Mouse (Mus musculus): ENCODE data around the gene Syt3. TPM values are rescaled to one million over a fixed set of nuclear protein-coding genes. Genes with fewer than 3 reads are reported as not detected.

Syt3 gene
- polyA plus RNA-seq, 1 experiment from 2014 or later: 0.57 TPM

GRCm38 (mm10) chr7:44341119-44341518 is 42.8 kb upstream of the Syt3 start:
- Histone ChIP-seq H3K4me1 (ENCODE audit: control insufficient read depth in 2 of 2, insufficient read depth in 2 of 2, low read length in 2 of 2) (peaks cover 0 to 8% of the 10 kb centered on the region in 2 experiments; a peak in 2 of 4 replicates), H3K27ac (replicated peaks in 1 of 2; ENCODE audit: control insufficient read depth in 1 of 2, insufficient read depth in 1 of 2, low read depth in 2 of 2, low read length in 2 of 2) (no peak overlapping the region), H3K9me3 (ENCODE audit: control insufficient read depth, low read length) (no peaks in the 10 kb centered on the region), H3K27me3 (ENCODE audit: control insufficient read depth, insufficient read depth, low read length) (peaks cover 49% of the 10 kb centered on the region), H3K9ac (ENCODE audit: low read length) (no peak overlapping the region), H3K4me2 (ENCODE audit: low read length) (no peak overlapping the region), H3K36me3 (ENCODE audit: control insufficient read depth, insufficient read depth, low read length) (no peaks in the 10 kb centered on the region), H3K4me3 (ENCODE audit: control insufficient read depth in 1 of 2, insufficient read depth in 1 of 2, low read depth in 1 of 2, low read length in 2 of 2) (no peak overlapping the region)
- 69% methylated on average over 10 of the region's 10 CpGs for WGBS
- ATAC-seq (ENCODE audit: insufficient number of reproducible peaks, insufficient read depth, low FRiP score, low read depth): no peak

- H3K9me3 ChIP-seq (ENCODE audit: control insufficient read depth, low read length): no peaks in the 10 kb centered on the region
- 64% methylated on average over 5 of the region's 5 CpGs for WGBS
- H3K4me2 ChIP-seq (ENCODE audit: low read length): no peak overlapping the region
- H3K4me3 ChIP-seq (ENCODE audit: control insufficient read depth in 1 of 2, insufficient read depth in 1 of 2, low read depth in 1 of 2, low read length in 2 of 2): no peak overlapping the region
- H3K36me3 ChIP-seq (ENCODE audit: control insufficient read depth, insufficient read depth, low read length): no peaks in the 10 kb centered on the region
- no peak overlapping the region for H3K9ac ChIP-seq (ENCODE audit: low read length)
- peaks cover 43% of the 10 kb centered on the region for H3K27me3 ChIP-seq (ENCODE audit: control insufficient read depth, insufficient read depth, low read length)
- H3K4me1 ChIP-seq (ENCODE audit: control insufficient read depth in 2 of 2, insufficient read depth in 2 of 2, low read length in 2 of 2): peaks cover 0 to 8% of the 10 kb centered on the region in 2 experiments; a peak in 2 of 4 replicates
- no peak overlapping the region for H3K27ac ChIP-seq (replicated peaks in 1 of 2; ENCODE audit: control insufficient read depth in 1 of 2, insufficient read depth in 1 of 2, low read depth in 2 of 2, low read length in 2 of 2)
- ATAC-seq (ENCODE audit: insufficient number of reproducible peaks, insufficient read depth, low FRiP score, low read depth): no peak
Measured at GRCm38 (mm10) chr7:44341714-44342113, 42.2 kb upstream of the Syt3 start.

GRCm38 (mm10) chr7:44343459-44344015 is 40.4 kb upstream of the Syt3 start:
- H3K36me3 ChIP-seq (ENCODE audit: control insufficient read depth, insufficient read depth, low read length): no peaks in the 10 kb centered on the region
- no peak overlapping the region for H3K9ac ChIP-seq (ENCODE audit: low read length)
- no peak overlapping the region for H3K27ac ChIP-seq (replicated peaks in 1 of 2; ENCODE audit: control insufficient read depth in 1 of 2, insufficient read depth in 1 of 2, low read depth in 2 of 2, low read length in 2 of 2)
- H3K4me3 ChIP-seq (ENCODE audit: control insufficient read depth in 1 of 2, insufficient read depth in 1 of 2, low read depth in 1 of 2, low read length in 2 of 2): no peak overlapping the region
- 10% methylated on average over 9 of the region's 11 CpGs for WGBS
- peaks cover 0 to 8% of the 10 kb centered on the region in 2 experiments; a peak in 2 of 4 replicates for H3K4me1 ChIP-seq (ENCODE audit: control insufficient read depth in 2 of 2, insufficient read depth in 2 of 2, low read length in 2 of 2)
- peak; percentile 37; the same call in 1 of the 2 replicates for ATAC-seq (ENCODE audit: insufficient number of reproducible peaks, insufficient read depth, low FRiP score, low read depth)
- peak overlapping the region; percentile 27 for H3K4me2 ChIP-seq (ENCODE audit: low read length)
- H3K27me3 ChIP-seq (ENCODE audit: control insufficient read depth, insufficient read depth, low read length): peaks cover 36% of the 10 kb centered on the region
- no peaks in the 10 kb centered on the region for H3K9me3 ChIP-seq (ENCODE audit: control insufficient read depth, low read length)

- no peak overlapping the region for H3K27ac ChIP-seq (replicated peaks in 1 of 2; ENCODE audit: control insufficient read depth in 1 of 2, insufficient read depth in 1 of 2, low read depth in 2 of 2, low read length in 2 of 2)
- peaks cover 0 to 8% of the 10 kb centered on the region in 2 experiments; a peak in 2 of 4 replicates for H3K4me1 ChIP-seq (ENCODE audit: control insufficient read depth in 2 of 2, insufficient read depth in 2 of 2, low read length in 2 of 2)
- no peak overlapping the region for H3K9ac ChIP-seq (ENCODE audit: low read length)
- H3K4me2 ChIP-seq (ENCODE audit: low read length): no peak overlapping the region
- 58% methylated on average over 12 of the region's 12 CpGs for WGBS
- H3K9me3 ChIP-seq (ENCODE audit: control insufficient read depth, low read length): no peaks in the 10 kb centered on the region
- H3K36me3 ChIP-seq (ENCODE audit: control insufficient read depth, insufficient read depth, low read length): no peaks in the 10 kb centered on the region
- ATAC-seq (ENCODE audit: insufficient number of reproducible peaks, insufficient read depth, low FRiP score, low read depth): no peak
- H3K27me3 ChIP-seq (ENCODE audit: control insufficient read depth, insufficient read depth, low read length): peaks cover 35% of the 10 kb centered on the region
- no peak overlapping the region for H3K4me3 ChIP-seq (ENCODE audit: control insufficient read depth in 1 of 2, insufficient read depth in 1 of 2, low read depth in 1 of 2, low read length in 2 of 2)
Measured at GRCm38 (mm10) chr7:44344622-44345021, 39.3 kb upstream of the Syt3 start.

GRCm38 (mm10) chr7:44349043-44349442 is 34.9 kb upstream of the Syt3 start:
- no peak overlapping the region for H3K27ac ChIP-seq (replicated peaks in 1 of 2; ENCODE audit: control insufficient read depth in 1 of 2, insufficient read depth in 1 of 2, low read depth in 2 of 2, low read length in 2 of 2)
- H3K36me3 ChIP-seq (ENCODE audit: control insufficient read depth, insufficient read depth, low read length): no peaks in the 10 kb centered on the region
- H3K27me3 ChIP-seq (ENCODE audit: control insufficient read depth, insufficient read depth, low read length): peaks cover 67% of the 10 kb centered on the region
- no peak overlapping the region for H3K4me3 ChIP-seq (ENCODE audit: control insufficient read depth in 1 of 2, insufficient read depth in 1 of 2, low read depth in 1 of 2, low read length in 2 of 2)
- H3K9me3 ChIP-seq (ENCODE audit: control insufficient read depth, low read length): no peaks in the 10 kb centered on the region
- no peak overlapping the region for H3K9ac ChIP-seq (ENCODE audit: low read length)
- ATAC-seq (ENCODE audit: insufficient number of reproducible peaks, insufficient read depth, low FRiP score, low read depth): no peak
- H3K4me1 ChIP-seq (ENCODE audit: control insufficient read depth in 2 of 2, insufficient read depth in 2 of 2, low read length in 2 of 2): peaks cover 4 to 25% of the 10 kb centered on the region in 2 experiments; a peak in 3 of 4 replicates
- no peak overlapping the region for H3K4me2 ChIP-seq (ENCODE audit: low read length)
- 15% methylated on average over 3 of the region's 3 CpGs for WGBS

- Histone ChIP-seq H3K9me3 (ENCODE audit: control insufficient read depth, low read length) (no peaks in the 10 kb centered on the region), H3K27me3 (ENCODE audit: control insufficient read depth, insufficient read depth, low read length) (peaks cover 84% of the 10 kb centered on the region), H3K4me1 (ENCODE audit: control insufficient read depth in 2 of 2, insufficient read depth in 2 of 2, low read length in 2 of 2) (peaks cover 4 to 25% of the 10 kb centered on the region in 2 experiments; a peak in 3 of 4 replicates), H3K4me3 (ENCODE audit: control insufficient read depth in 1 of 2, insufficient read depth in 1 of 2, low read depth in 1 of 2, low read length in 2 of 2) (peak overlapping the region; percentile 15 to 34; a peak in 3 of 4 replicates), H3K9ac (ENCODE audit: low read length) (peak overlapping the region; percentile 56), H3K4me2 (ENCODE audit: low read length) (peak overlapping the region; percentile 72), H3K27ac (replicated peaks in 1 of 2; ENCODE audit: control insufficient read depth in 1 of 2, insufficient read depth in 1 of 2, low read depth in 2 of 2, low read length in 2 of 2) (no peak overlapping the region), H3K36me3 (ENCODE audit: control insufficient read depth, insufficient read depth, low read length) (no peaks in the 10 kb centered on the region)
- 6% methylated on average over 25 of the region's 25 CpGs for WGBS
- no peak for ATAC-seq (ENCODE audit: insufficient number of reproducible peaks, insufficient read depth, low FRiP score, low read depth)
Measured at GRCm38 (mm10) chr7:44350957-44351711, 32.8 kb upstream of the Syt3 start.

- Histone ChIP-seq H3K36me3 (ENCODE audit: control insufficient read depth, insufficient read depth, low read length) (no peaks in the 10 kb centered on the region), H3K4me2 (ENCODE audit: low read length) (peak overlapping the region; percentile 27), H3K4me3 (ENCODE audit: control insufficient read depth in 1 of 2, insufficient read depth in 1 of 2, low read depth in 1 of 2, low read length in 2 of 2) (0 out of 4 replicates have a peak overlapping the region, but pooled peaks of 1 of the 2 experiments have one; percentile 9), H3K4me1 (ENCODE audit: control insufficient read depth in 2 of 2, insufficient read depth in 2 of 2, low read length in 2 of 2) (peaks cover 10 to 32% of the 10 kb centered on the region in 2 experiments; a peak in 3 of 4 replicates), H3K27me3 (ENCODE audit: control insufficient read depth, insufficient read depth, low read length) (peaks cover 94% of the 10 kb centered on the region), H3K27ac (replicated peaks in 1 of 2; ENCODE audit: control insufficient read depth in 1 of 2, insufficient read depth in 1 of 2, low read depth in 2 of 2, low read length in 2 of 2) (no peak overlapping the region), H3K9me3 (ENCODE audit: control insufficient read depth, low read length) (no peaks in the 10 kb centered on the region), H3K9ac (ENCODE audit: low read length) (no peak overlapping the region)
- WGBS: 4% methylated on average over 69 of the region's 71 CpGs
- no peak for ATAC-seq (ENCODE audit: insufficient number of reproducible peaks, insufficient read depth, low FRiP score, low read depth)
Measured at GRCm38 (mm10) chr7:44351881-44352749, 31.8 kb upstream of the Syt3 start.
